Mouse (Mus musculus) gastrocnemius, adult 18-20 months (tissue): ENCODE results near the gene Mrrf. TPM values are rescaled to one million over a fixed set of nuclear protein-coding genes. Genes with fewer than 3 reads are reported as not detected.
A peak's percentile ranks its signal among the peaks of the same experiment; 100 is the strongest.

Experiments used
- DNase-seq: peaks from one replicate; pipeline ENCODE4 v3.0.0; 2021; ENCODE audit warnings: low spot score
- total RNA-seq, 2 experiments: library from RNA; stranded (reverse); gene quantifications; 2 replicates each; pipeline ENCODE4 v1.2.3; 2021

The Mrrf gene
- total RNA-seq, 2 experiments from 2014 or later = 12.9 to 14.8 TPM

DNA sequence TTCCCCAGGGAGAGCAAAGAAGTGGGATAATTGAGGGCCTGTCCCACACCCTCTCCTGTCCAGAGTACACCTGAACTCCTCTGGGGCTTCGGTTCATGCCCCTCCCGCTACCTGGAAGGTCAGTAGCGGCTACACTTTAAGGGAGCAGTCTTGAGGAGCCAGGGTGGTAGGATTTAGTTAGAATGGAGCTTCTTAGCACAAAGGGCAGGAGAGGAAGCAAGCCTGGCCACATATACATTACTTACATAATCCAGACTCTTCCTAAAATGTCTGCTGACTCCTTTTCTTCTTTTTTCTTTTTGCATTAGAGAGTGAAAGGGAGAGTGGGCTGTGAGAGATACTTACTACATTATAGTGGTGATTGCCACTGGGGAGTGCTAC, 62.7 kb downstream of the Mrrf start:
- no peak for DNase-seq

DNA sequence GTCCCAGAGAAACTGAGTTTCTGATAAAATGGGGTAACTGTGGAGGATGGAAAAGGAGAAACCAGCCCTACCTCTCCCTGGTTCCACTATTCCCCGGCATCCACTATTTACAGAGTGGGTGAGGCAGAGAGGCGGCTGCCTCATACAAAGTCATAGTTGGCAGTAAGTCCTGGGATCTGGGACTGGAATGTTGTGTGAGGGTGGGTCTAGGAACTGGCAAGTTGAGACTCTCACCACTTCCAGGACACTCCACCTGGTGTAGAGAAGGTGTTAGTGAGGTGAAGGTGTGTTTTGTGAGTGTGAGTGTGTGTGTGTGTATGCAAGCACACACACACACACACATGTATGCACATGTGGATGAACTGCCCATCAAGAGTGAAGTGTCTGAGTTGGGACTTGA, 64.6 kb downstream of the Mrrf start:
- no peak for DNase-seq

DNA sequence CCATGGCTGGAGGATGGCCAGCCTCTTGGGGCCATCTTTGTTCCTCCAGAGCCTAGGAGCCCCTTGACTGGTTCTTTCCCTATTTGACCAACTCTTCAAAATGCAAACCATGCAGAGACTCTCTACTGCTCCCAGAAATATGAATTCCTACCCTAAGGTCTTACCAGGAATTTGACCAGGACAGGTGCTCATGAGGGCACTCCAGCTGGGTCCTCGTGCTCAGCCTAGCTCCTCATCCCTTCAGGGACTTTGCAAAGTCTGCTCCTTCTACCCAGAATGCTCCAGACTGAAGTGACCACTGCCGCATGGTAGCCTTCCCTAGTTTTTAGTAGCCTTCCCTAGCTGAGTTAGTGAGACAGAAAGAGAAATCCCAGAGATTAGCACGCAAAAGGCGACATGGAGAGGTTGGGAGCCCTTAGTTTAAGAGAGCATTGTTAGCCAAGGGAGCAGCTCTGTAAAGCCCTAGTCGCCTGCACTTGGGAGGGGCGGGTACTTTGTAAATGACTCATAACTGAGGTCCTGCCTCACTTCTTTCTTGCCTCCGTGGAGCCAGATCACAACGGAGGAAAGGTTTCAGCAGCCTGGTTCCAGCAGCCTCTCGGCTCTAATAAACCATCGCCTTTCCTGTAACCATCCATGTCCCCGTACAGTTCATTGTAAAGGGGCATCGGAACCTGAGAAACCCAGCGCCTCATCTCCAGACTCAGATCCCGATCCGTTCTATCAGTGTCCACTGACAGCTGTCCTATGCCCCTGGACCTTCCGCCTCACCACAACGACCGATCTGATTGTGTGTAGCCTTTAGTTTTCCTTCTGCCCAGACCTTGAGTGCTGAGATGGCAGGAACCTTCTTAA, 65.8 kb downstream of the Mrrf start:
- DNase-seq = no peak

DNA sequence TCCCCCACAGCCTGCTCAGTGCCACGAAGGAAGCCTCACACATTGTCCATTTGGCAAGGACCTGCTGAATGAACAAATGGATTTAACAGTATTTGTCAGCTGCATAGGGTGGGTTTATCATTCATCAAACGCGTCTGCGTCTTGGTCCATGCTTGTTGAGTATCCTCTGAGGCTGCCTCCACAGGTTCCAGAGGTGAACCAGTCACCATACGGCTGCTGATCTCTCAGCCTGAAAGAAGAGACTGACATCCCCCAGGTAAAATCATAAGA, 66.4 kb downstream of the Mrrf start:
- no peak for DNase-seq

DNA sequence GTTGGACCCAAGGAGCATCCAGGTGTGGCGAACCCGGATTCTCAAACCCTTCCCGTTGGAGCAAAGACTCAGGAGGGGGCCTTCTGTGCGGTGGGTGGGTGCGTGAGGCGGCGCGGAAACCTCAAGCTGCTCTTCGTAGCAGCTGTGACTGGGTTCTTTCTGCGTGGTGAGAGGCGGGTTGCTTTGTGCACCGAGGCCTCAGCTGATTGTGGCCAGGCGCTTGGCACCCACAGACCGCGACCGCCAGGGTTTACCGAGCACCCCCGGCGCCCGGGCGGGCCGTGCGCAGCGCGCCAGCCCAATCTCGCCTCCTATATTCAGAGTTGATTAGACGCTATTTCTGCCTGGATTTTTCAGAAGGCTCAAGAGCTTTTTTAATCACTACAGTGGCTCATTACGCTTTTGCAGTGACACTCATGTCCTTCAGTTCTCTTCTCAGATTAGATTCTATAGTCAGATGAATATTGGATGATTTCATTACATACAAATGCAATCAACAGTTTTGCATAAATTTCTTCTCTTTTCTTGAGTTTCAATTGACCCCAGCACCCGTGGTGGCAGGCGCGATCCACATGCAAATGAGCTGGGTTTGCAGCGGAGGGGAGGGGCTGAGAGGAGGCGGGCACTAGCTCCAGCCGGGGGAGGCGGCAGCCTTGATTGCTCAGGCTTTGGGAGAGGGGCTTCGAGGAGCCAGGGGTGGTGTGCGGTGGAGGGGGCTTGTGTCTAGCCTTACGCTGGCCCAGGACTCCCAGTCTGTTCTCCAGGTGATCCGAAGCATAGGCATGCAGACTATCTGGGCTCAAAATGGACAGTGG, 67.0 kb downstream of the Mrrf start:
- no peak for DNase-seq

DNA sequence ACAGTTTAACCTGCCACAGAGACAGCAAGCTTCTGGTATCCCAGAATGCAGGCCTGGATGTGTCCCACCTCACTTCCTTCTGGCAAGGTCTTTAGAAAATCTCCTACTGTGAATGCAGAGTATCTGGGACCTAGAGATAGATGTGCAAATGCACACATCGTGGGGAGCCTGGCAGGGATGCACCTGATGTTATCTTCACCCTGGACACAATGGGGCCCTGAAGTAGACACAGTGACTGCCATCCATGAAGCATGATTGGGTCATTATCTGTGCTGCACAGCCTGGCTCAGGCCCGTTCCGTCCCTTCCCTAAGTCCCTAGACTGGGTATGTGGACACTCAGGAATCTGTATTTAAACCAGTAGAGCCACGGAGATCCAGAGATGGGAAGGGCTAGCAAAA, 68.4 kb downstream of the Mrrf start:
- no peak for DNase-seq

DNA sequence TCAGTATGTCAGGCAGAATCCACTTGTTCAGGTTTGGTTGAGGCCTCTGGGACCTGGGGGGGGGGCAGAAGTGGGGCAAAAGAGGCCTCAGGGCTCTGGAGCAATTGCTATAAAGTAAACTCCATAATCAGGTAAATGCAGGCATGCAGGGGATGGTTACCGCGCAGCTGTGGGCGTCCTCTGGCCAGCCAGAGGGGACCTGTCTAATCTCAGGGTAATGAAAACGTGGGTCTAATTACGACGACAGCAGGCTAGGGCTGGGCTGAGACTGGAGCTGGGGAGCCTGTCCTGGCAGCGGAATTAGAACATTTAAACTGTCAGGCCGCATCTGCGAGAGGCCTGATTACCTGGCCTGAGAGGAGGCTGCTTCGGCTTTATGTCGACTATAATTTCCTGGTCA, 70.9 kb downstream of the Mrrf start:
- DNase-seq = no peak

DNA sequence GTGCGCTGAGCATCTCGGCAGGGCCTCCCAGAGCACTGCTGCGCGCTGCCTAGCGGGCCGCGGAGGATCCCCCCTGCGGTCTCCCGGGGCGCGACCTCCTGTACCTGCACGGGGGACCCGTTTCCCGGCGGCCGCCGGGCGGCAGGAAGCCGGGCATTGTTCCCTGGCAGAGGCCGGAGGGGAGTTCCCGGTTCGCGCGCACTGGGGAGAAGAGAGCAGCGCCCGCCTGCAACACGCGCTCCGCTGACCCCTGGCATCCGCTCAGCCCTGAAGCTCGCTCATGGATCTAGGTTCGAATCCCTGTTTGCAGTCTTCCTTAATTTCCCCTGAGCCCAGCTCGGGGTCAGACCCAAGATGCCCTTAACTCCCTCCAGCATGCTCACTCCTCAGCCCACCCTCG, 74.6 kb downstream of the Mrrf start:
- no peak for DNase-seq

DNA sequence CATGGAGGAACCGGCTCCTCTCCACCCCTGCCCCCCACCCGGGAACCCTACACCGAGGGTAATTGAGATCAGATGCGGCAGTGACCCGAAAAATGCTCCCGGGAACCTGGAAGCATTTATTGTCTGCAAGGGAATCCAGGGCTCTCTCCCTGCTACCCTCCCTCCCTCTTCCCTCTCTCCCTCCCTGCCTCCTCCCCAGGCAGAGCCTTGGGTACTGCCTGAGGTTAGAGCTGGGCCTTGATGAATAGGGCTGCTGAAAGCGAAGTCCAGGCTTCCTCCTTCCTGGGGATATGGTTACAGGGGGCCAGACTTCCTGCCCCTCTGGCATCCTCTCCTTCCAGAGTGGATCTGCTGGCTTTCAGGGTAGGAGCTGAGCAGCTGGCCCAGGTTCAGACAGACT, 75.6 kb downstream of the Mrrf start:
- DNase-seq = no peak

DNA sequence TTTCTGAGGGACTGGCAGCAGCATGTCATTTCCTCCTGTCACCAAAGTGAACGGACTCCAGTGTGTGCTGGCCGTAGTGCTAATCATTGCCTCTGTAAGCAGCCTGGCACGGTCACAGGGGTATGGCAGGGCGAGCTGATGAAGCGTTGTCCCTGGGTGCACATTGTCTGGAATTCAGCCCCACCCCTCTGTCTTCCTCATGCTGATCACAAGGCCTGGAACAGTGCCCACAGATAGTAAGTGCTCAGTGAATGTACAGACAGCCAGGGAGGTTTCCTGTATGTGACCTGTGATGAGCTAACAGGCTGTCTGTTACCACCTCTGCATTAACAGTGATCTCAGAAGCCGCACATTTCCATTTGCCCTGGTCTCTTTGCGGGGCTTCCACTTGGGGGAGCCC, 76.9 kb downstream of the Mrrf start:
- DNase-seq = no peak

DNA sequence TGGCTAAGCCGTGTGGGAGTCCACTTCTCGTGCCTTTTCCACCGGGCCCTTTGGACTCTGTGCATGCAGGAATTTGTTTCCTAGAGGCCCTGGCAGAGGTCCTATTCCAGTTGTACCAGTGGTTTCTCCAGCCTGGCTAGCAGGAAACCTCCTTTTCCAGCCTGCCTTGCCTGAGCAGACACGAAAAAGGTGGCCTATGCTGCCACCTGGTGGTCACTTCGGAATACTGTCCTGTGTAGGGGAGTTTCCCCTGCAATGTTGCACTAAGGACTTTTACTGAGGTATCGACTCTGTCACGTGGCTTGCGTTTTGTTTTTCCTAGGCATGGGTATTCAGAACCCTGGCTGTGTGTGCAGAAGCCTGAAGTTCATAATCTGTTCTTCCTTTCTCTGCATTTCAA, 77.8 kb downstream of the Mrrf start:
- peak; percentile 87 for DNase-seq

DNA sequence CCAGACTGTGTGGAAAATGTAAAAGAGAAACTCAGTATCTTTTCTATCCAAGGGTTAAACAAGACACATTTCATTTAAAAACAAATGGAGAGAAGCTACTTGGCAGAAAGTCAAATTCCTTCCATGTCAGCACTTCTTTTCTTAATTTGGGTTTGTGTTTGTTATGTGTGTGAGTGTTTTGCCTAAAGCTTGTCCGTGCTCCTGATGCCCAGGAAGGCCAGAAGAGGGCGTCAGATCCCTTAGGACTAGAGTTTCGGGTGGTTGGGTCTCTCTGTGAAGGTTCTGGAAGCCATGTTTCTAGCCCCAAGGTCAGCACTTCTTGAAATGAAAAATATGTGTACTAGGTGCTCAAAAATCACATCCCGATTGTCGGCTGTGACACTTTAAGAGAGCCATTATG, 78.2 kb downstream of the Mrrf start:
- no peak for DNase-seq

DNA sequence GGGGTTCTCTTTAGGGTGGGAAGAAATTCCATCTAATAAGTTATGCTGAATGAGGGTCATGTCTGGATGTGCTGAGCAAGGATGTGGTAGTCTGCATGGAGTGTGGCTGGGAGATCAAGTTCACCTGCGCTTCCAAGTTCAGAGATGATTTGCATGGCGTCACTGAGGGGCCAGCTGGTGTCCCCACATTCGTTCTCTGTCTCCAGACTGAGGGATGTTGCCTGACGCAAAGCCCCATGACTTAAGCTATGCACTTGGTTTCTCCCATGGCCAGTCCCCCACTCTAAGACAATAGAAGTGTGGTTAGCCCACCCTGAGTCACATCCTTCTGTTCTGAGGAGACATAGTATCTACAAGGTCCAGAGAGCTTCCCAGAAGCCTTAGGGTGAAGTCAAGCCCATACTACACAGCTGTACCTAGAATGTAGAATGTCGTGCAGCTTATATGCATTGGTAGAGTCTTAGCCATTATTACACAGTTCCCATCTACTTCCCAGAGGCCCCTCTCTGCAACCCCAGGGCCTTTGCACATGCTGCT, 79.1 kb downstream of the Mrrf start:
- DNase-seq = no peak

DNA sequence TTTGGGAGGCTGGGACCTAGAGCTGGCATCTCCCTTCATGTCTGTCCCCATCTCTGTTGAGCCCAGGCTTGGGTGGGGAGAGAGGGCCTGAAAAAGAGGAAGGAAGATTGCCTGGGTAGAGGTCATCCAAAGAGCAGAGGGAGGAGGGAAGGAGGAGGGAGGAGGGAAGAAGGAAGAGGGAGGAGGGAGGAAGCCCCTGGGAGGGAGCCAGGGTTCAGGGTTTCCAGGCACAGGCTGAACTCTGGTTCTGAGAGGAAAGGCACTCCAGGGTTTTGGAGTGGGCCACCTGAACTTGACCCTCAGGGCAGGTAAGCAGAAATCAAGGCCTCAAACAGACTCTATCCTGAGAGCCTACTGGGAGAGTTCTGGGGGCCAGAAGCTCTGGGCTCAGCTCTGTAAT, 80.4 kb downstream of the Mrrf start:
- no peak for DNase-seq

DNA sequence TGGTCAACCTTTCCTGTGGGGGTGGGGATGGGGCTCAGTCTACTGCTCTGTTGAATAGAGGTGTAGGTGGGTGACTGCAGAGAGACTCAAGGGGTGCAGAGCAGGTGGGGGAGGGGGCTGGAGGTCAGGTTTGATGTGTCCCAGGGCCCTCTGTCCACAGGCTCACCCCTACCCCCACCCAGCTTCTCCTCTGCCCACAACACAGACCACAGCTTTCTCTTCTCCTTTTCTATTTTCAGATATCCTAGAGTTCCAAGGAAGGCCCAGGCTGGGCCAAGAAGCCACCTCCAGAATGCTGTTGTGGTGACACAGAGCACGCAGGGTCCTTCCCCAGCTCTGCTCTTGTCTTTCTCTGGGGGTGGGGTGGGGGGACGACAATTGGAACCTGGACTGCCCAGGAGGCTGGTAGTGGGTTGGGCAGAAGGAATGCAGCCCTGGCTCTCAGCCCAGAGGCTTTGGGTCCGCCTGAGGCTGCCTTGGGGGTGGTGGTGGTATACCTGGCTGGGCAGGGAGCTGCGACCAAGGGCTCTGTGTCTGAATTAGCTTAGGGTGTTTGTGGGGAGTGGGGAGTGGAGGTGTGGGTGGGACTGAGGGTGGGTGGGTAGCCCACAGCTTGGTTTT, 80.9 kb downstream of the Mrrf start:
- no peak for DNase-seq

DNA sequence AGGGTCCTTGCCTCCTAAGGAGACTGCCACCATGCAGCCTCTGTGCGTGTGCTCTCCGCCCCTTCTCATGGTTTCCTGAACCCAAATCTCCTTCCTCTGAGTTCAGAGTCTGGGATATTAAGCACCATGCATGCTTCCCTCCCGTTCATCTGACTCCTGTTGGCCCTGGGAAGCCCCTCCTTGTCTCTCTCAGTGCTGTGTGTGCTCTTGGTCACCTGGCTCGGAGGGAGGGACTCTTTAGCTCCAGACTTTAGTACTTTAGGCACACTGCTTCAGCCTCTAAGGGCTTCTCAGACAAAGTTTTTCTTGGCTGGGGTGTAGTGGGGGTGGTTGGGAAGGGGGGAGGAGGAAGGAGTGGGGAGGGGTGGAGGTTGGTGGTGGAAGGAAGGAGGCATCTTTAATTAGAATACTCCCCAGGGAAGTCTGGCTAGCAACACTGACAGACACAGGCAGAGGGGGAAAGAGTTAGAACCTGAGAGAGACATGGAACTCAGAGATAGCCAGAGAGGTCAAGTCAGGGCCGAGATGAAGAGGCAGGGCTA, 81.6 kb downstream of the Mrrf start:
- no peak for DNase-seq

DNA sequence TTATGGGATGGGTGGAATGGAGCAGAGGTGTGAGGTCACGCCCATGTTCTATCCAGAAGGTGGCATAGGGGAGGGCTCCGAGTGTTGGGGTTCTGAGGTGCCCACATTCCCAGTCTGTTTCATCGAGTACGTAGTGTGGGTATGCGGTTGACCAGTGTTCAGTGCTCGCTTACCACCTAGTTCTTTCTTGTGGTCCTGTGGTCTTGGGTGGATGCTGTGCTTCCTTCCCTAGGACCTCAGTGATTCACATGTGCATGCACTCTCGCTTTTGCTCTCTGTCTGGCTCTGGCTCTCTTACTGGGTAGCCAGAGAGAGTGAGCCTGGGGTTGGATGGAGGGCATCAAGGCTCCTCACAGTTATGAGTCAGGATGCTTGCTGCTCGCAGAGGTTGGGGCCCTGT, 83.9 kb downstream of the Mrrf start:
- DNase-seq = no peak

DNA sequence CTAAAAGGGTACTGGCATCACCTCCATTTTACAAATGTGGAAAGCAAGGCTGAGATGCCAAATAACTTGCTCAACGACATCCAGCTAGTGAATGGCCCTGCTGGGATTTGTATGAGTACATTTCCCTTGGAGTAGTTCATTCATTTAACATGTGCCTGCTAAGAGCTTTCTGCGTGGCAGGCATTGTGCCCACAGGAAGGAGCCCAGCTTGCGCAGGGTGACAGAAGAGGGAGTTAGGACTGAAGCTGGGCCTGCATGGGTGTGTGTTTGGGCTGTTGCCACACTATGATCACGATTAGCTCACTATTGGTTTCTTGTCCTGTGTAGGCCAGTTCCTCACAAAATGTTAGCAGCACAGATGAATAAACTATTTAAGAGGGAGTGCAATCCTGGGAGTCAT, 84.7 kb downstream of the Mrrf start:
- DNase-seq = no peak

DNA sequence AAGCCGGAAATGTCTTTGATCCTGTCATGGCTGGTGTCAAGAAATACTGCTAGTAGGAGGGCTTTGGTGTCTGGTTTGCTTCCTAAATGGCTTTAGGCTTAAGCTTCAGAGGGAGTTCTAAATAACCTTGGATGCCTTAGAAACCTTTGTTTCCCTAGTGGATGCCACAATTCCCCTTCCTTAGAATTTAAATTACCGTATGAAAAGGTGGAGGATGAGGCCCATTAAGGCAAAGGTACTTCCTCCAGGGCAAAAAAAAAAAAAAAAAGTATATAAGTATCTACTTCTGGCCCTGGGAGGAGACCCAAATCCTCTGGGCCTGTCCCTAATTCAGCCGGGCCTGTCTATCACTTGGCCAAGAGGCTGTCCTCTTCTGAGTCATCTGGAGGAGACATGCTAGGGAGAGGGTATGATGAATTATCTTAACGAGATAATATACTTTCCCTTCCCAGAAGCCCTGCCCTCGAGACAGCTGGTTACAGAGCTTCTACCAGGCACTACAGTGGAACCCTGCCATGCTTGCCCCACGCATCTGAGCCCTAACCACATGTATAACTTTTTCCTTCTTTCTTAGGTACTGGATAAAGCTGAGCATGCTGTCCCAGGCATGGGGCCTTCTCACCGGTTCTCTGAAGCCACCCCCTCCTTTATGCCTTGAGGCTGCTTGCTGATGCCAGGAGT, 86.1 kb downstream of the Mrrf start:
- DNase-seq = no peak

DNA sequence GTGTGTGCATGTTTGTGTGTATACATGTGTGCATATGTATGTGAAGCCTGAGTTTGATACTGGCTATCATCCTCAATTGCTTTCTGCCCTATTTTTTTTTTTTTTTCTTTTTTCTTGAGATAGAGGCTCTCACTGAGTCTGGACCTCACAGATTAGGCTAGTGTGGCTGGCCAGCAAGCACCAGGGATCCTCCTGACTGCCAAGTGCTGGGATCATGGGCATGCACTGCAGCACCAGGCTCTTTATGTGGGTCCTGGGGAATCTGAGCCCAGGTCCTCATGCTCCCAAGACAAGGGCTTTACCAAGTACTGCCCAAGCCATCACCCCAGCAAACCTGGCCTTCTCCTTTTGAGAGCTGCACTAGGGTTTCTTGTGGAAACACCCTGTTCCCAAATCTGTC, 87.2 kb downstream of the Mrrf start:
- DNase-seq = no peak

DNA sequence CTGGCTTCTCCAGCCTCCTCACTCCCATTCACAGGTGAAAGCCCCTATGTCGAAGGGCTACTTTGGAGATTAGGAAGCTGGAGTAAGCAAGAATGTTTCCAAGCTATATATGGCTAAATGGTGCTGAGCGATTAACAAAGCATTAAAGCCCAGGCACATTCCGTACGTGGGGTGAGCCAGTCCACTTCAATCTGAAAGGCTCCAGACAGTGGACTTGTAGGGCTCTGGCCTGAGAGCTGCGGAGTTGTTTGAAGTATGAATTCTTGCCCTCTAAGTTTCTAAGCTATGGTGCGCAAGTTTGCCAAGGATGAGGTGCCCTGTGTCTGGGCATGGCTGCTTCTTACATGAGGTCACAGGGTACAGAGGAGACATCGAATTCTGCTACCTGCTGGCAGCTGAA, 88.0 kb downstream of the Mrrf start:
- DNase-seq = no peak

DNA sequence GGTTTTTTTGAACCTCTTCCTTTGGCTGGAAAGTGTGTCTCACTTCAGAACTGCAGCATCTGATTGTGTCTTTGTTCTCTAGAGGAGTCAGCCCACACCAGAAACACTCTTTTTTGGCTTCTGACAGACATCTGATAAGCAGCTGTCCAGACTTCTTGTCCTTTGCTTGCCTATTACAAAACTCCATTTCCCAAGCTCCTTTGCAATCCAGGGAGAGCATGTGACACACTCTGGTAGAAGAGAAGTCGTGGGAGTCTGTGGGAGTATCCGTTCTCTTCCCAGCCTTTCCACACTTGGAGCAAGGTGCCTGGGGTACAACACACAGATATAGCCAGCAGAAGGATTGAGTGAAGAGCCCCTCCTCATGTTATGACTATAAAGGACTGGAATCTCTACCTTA, 88.4 kb downstream of the Mrrf start:
- no peak for DNase-seq
